Mouse (Mus musculus) v-Abl transformed pro-B cells (cell line): ENCODE results near the gene Olfr160.

Experiments
- in situ Hi-C, 2 experiments: fragments of 400-800 bp; cut with MboI; formaldehyde crosslinking; loops; one replicate each; pipeline ENCODE4 v1.15.1; 2025; ENCODE audit not compliant: unreplicated experiment in 2 of 2

Olfr160 gene

DNA sequence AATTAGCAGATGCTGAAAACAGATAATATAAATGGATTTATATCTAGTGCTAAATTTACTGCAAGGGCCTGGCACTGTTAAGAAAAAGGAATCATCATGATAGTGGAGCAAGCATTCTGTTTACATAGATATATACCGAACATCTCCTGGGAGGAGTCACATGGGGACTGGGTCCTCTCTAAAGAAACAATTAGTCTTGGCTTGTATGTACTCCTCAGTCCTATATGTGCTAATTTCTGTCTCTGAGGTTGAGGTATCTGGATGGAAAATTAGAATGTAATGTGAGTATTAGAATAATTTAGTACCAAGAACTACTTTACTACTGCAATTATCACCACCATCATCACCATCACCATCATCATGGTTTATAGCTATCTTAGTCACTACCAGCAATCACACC is at the start of gene Olfr160:
Gene Olfr160 (minus strand): TSS at position 101 of the 400 bp plus-strand sequence.
- in situ Hi-C loops: no loop called here

DNA sequence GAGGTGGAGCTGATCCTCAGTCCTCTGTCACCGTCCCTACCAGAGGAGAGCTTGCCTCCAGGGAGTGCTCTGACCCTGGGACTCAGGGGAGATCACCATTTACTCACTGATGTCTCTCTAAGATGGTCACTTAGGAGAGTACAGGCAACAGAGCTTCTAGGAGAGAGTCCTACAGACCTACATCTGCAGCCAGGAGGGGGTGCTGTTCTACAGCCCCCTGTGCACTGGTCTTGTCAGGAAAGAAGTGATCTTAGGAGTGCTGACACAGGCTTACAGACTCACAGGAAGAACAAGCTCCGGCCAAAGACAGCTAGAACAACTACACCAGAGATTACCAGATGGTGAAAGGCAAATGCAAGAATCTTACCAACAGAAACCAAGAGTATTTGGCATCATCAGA is 46.5 kb upstream of the Olfr160 start:
- in situ Hi-C loops: no loop called here

DNA sequence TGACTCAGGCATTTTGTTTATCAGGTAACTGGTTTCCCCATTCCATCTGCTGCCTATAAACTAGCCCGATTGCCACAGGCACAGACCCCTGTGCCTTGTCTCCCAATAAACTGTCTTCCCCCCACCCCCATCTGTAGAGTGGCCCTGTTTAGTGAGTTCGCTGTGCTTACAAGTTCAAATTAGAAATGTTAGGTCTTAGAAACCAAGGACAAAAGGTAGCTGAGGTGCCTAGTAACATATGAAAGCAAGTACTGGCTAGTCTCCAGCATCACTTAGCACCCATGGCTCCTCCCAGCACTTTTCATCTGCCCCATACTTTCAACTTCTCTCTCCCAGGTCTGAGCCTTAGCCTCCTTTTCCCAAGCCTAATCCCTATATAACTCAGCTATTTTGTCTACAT is 45.7 kb upstream of the Olfr160 start:
- in situ Hi-C loops: no loop called here

DNA sequence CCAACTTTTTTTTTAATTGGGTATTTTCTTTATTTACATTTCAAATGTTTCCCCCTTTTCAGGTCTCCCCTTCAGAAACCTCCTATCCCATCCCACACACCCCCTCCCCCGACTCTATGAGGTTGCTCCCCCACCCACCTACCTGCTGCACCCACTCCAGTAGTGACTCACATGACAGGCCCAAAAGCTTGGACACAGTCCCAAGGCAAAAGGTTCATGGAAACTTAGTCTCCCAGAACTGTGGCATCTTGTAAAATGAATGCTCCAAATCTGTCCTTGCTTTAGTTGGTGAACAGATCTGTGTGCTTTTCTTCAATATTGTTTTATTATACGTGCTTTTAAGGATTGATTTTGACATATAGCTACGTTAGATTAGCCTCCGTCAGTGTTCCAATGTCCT is 36.0 kb upstream of the Olfr160 start:
- in situ Hi-C loops: no loop called here

DNA sequence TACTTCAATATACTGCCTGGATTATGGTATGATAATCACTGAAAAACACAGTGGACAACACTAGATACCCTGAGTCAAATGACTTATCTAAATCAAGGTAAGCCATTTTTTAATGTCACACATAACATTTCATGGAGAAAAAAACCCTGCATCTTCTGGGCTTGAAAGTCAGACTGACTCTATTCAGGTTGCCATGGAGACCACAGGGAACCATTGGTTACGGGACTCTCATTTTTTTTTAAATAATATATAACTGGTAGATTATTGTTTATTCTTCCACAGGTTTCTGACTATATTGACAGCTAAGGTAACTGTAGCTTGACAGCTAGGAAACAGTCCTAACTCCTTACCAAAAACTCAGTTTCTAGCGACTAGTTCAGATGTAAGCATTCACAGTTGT is 35.4 kb upstream of the Olfr160 start:
- in situ Hi-C loops: no loop called here

DNA sequence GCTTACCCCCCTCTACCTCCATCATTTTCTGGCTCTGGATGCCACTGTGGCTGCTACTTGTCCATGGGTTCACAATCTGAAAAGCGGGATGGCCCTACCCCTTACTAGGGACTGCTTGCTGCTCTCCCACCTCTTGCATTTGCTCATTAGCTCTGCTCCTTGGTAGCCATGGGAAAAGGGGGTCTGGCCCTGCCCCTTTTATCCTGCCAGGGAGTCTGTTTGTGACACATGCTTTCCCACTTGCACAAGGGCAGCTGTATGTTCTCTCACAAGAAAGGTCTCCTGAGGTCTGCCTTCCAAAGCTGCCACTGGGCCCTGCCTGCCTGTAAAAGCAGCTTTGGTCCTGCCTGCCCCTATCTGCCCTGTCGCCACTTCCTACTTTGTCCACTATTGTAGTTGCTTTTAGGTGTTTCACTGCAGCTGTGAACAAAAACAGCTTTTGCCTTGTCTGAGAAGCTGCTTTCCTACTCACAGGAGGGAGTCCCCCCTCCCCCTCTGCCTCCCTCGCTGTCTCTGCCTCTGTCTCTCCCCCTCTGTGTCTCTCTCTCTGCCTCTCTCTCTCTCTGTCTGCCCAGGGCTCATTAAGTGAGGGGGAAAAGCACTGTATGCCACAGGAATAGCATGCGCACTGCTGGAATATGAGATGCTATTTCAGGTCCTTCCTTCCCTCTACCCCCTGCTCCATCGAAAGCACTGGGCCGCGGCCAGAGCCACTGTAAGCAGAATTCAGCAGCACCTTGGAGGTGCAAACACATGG is 34.4 kb upstream of the Olfr160 start:
- in situ Hi-C loops: no loop called here

DNA sequence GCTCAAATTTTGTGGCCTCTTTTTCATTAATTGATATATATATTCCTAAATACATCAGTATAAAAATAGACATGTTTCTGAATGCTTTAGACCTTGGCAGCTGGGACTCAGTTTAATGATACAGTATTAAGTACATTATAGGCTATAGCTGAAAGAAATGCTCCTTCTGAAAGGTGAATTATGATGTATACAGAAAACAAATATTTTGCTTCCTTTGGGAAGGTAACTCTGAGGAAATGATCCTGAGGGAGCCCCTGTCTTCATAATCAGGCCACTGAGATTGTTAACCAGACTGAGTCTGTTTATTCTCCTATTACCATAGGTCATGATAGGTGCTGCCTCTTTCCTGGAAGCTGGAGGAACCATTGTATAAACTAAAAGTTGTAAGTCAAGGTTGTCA is 28.8 kb upstream of the Olfr160 start, which contains the start of gene Olfr874:
Gene Olfr874 (plus strand): TSS at position 301 of the 400 bp plus-strand sequence.
- in situ Hi-C loops: no loop called here

DNA sequence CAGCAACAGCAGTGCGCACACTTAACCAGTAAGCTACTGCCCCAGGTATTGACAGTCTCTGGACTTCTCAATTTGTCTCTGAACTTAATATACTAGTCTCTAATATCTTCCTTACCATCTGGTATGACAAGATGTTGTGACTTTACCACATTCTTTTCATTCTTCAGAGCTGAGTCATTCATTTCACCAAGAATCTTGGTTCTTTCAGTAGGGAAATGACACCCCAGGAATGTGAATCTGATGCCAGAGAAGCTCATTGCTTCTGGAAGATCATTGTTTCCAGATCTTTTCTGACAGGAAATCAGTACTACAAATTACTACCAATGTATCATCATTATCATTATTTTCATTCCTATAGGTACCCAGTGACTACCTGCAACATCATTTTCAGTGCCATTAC is 18.3 kb upstream of the Olfr160 start:
- in situ Hi-C loops: no loop called here

DNA sequence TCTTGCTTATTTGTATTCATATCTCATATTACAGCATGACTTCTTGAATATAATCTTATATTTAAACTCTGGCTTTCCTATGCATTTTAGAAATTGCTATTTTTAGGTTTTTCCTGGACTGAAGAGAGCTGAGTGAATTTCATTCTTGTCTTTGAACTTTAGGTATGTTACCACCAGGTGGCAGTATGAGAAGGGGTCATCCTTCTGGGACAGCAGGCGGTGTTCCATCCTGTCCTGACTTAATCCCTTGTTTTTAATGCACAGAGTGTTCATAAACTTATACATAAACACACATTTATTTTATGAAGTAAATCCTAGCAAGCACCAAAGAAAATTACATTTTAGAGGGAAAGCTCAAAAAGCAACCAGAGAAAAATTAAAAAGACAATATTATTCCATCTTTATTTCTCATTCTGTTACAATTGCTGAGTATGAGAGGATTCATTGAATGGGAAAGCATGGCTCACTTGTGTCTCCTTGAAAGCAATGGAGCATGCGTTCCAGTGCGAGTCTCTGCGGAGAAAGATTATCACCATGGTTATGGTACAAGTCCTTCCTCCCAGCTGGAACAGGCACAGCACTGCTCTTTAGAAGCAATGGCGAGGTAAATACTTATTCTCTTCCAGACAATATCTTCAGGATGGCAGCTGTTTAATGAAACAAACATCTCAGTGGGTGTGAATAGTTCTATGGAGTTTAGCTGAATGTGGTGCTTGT is 25.9 kb downstream of the Olfr160 start:
- in situ Hi-C loops: no loop called here

DNA sequence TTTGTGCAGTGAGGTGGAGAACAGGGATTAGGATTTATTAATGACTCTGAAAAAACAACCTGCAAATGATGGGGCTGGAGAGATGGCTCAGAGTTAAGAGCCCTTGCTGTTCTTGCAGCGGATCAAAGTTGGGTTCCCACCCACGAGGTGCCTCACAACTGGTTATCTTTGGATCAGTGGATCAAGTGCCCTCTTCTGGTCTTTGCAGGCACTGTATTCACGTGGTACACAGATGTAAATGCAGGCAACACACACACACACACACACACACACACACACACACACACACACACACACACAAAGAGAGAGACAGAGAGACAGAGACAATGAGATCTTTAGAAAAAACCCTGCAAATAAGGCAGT is 28.1 kb downstream of the Olfr160 start:
- in situ Hi-C loops: no loop called here

DNA sequence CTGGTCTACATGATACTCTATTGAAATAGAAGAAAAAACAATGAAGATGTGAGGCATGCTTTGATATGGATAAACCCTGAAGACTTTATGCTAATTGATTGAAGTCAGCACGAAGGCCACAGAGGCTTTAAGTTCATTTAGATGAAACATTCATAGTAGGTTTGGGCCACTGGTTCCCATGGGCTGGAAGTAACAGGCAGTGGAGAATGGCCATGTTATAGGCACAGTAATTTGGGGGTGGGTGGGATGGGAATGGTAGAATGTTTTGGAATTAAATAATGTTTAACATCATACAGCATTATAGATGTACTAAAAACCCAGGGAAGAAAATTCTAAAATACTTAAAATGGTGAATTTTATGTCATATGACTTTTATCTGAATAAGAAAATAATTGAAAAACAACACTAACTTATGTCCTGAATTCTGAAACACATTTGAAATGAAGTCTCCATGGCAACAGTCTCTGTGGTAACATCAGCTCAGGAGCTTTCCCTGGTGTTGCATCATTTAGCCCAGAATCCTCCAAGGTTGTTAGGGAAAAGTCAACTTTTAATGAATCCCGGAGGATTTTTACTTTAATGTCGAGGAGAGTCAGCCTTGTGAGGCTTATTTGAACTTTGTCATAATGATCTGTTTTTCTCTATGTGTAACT is 28.6 kb downstream of the Olfr160 start:
- in situ Hi-C loops: no loop called here

DNA sequence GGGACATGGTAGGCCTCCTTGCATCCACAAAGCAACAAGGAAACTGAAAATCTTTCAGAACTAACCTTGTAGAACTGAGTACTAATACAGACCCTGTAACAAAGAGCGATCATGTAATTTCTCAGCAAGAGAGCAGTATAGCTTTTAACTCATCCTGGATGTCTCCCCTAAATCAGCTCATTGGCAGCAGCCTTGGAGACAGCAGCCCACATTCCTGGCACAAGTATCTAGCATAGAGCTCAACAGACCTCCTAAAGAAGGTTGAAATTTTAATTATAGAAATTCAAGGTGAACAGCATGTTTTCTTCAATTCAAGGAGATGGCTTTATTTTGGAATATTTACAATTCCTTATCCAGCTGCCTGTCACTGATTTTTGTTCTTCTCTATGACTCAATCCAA is 34.9 kb downstream of the Olfr160 start:
- in situ Hi-C loops: no loop called here

DNA sequence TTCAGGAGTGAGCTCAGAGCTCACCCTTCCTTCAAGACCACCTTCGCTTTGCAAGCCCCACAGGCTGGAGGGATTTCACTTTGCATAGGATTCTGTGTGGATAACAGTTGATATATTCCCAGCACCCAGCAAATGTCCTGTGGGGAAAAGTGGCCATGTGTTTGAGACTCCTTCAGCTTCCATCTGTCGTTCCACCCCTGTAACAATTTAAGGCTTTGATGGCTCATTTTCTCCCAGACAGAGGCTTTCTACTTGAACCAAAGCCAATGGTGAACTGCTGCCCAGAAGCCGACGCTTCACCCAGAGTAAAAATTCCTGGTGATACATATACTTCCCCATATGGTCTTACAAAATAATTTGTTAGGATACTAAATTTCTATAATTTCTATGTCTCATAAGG is 40.8 kb downstream of the Olfr160 start:
- in situ Hi-C loops: no loop called here

DNA sequence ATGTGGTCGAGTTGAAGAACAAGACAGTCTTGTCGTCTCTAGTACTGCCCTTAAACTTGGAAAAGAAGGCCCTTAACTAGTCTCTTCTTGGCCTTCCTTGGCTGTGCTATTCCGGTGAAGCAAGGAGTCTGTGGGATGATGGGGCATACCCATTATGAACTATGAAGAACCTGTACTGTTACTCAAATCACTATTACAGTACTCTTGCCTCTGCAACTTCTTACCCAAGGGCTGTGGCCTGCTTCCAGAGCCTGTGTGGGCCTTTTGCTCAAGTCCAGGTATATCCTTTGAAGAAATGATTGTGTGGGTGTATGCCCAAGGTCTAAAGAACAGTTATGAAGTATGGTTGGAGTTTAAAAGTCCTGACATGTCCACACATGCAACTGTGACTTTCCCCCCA is 45.8 kb downstream of the Olfr160 start:
- in situ Hi-C loops: no loop called here

DNA sequence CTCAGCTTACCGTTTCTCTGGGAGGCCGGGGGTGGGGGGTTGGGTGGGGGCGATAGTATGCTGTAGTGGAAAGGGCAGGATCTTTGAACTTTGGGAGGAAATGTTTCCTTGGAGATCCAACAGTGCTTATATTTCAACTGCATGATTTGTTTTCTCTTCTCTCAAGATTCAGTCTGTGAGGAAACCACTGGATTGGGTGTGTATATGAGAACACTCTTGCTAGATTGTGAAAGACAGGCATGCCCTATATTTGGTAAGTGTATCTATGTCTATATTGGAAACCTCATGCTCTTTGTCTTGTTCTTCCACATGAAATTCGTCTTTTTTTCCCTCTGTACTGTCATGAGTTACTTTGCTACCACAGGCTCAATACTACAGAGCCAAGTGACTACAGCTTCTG is 46.4 kb downstream of the Olfr160 start:
- in situ Hi-C loops: no loop called here

DNA sequence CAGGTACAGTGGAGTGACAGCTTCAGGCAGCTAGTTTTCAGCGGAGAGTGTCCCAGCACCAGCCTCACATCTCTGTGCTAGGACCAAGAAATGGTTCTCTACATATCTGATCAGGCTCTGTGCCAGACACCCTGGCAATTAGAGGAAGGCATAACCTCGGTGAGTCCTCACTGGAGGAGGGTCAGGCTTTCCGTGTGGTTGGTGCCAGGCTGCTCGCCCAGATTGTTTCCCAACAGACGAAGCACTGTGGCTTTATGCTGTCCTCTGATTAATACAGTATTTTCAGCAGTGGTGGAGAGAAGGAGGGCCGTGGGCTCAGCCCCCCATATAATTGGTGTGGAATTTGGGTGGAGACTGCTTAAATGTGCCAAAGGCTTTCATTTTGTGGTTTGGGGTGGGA is 46.9 kb downstream of the Olfr160 start, which contains the start of gene Panx3:
Gene Panx3 (minus strand): TSS at position 121 of the 400 bp plus-strand sequence.
- in situ Hi-C loops: no loop called here

DNA sequence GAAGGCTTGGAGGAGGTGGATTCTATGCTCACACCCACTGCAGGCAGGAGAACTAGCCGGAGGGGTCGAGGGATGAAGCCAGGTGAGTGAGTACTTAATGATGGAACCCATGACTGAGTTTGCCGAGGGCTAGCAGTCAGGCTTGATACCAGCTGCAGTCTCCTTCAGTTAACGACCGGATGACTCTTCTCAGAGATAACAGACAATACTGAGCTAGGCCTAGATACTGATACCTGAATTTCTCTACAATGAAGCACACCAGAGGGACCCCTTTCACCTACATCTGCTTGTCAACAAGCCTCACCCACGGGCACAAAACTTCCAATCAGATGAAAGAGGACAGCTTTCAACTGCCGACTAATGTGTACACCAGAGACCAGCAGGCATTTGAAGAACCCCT is 50.0 kb downstream of the Olfr160 start:
- in situ Hi-C loops: no loop called here

DNA sequence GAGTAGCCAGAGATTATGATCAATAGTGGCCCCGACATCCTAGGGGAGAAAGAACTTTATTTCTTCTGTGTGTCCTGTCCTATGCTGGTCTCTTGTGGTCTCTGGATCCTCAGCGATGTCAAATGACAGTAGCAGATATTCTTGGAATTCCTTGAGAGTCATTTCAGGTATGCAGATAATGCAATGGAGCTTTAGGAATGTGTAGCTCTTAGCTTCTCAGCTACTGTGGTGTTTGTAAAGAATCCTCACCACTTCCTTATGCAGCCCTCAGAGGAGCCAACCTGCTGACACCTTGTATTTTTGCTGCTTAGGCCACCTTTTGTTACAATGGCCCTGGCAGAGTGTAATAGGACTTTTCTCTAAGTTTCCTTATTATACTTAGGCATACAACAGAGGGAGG is 51.4 kb downstream of the Olfr160 start:
- in situ Hi-C loops: no loop called here

DNA sequence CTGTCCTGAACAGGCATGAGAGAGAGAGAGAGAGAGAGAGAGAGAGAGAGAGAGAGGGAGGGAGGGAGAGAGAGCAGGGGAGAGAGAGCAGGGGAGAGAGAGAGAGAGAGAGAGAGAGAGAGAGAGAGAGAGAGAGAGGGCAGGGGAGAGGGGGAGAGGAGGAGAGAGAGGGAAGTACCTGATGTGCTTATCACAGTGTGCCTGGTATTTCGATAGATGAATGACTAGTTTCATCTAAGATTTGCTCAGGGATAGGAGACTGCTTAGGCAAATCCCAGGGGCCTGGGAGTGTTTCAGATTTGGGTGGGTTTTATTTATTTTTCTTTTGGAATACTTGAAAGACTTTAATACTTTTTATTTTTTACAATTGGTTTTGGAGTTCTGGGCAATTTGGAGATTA is 52.8 kb downstream of the Olfr160 start:
- in situ Hi-C loops: no loop called here

DNA sequence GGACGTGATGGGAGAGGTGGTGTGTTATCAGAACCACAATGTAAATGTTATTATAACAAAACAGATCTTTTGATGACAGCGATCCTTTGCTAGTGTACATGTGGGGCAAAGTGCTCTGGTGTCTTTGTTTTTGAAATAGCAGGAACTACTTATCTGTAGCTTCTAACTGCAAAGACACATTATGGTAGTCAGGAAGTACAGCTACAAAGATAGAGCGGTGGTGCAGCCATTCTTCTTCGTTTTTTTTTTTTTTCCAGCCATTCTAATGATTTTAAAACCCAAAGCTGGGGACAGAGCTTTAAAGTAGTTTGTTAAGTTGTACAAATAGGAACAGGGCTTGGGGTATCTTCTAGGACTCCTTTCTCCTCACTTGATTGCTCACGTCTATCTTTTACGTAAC is 56.6 kb downstream of the Olfr160 start:
- in situ Hi-C loops: no loop called here
